Mouse (Mus musculus) spleen, adult 18-20 months (tissue): Measurements from ENCODE around the gene Rplp0.

Experiments used
- DNase-seq, 2 experiments: peaks; one replicate each; pipeline ENCODE4 v3.0.0; 2022; ENCODE audit warnings: mixed read lengths in 2 of 2

Gene Rplp0

DNA sequence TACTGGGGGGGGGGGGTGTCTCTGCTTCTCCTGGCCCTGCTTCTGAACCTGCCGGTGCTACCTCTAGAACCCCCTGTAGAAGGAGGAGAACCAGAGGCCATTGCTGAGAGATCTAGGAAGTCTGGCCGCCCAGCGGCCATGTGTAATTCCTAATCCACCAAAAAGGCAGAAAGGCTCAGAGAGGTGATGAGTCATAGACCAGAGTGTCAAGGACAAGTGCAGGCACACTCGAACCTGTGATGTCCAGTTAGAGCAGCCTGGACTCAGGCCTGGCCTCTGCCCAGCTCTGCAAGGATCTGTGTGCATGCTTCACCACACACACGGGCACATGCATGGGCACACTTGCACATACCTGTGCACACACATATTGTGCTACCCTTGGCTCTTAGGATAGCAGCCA, 31.1 kb upstream of the Rplp0 start:
- DNase-seq, result no peak

DNA sequence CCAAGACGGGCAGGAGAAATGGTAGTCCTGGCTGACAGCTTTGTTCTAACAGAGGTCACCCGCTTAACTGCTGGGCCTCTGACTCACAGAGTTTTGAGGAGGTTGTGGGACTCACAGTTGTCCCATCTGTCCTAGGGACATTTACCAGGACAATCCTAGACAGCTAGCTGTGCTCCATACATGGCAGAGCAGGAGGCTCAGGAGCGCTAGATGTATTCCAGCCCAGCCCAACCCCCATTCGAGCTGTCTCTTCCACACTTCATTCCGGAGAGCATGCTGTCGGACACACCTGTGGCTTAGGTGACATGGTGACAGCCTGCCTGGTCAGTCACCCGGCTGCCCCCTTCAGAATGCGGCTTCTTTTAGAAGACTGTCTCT, 29.9 kb upstream of the Rplp0 start:
- no peak for DNase-seq

DNA sequence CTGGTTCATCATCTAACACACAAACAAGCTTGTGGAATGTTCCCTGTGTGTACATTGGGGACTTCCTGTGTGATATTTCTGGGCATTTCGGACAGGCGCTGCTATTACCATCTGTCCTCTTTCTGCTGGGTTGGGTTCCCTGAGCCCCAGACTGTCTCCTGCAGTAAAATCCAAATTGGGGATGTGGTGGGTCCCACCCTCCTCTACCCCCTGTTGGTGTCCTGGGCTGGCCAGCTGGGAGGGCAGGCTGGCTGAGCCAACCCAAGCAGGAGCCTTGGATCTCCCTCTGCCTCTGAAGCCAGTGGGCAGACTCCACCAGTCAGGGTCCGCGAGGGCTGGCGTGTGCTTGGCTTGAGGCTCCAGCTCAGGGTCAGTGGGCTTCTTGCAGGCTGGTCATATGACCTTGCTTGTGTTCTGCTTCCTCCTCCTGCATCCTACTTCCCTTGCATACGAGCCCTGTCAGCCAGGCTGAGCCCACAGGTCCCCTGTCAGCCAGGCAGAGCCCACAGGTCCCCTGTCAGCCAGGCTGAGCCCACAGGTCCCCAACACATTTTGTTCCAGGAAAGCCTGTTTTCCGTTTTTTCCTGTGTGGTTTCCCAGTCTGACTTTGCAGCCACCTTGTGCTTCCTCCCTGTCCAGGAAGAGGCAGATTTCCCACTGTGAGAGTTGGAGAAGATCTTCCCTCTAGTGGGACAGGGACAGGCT, 29.4 kb upstream of the Rplp0 start:
- DNase-seq, result no peak

DNA sequence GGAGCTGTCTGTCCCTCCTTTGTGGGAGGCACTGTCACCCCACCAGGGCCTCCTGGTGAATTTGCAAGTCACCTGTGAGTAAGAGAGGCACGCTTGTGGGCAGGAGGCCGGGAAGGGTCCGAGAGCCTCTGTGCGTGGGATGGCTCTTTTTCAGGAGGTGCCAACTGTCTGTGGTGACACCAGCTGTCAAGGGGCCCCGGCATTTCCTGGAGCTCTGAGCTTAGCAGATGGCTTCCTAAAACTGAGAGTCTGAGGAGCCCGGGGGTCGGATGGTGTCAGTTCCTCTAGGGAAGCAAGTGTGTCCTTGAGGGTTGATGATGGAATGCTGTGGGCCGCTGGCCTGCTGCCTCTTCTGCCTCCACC, 28.8 kb upstream of the Rplp0 start:
- DNase-seq, result no peak

DNA sequence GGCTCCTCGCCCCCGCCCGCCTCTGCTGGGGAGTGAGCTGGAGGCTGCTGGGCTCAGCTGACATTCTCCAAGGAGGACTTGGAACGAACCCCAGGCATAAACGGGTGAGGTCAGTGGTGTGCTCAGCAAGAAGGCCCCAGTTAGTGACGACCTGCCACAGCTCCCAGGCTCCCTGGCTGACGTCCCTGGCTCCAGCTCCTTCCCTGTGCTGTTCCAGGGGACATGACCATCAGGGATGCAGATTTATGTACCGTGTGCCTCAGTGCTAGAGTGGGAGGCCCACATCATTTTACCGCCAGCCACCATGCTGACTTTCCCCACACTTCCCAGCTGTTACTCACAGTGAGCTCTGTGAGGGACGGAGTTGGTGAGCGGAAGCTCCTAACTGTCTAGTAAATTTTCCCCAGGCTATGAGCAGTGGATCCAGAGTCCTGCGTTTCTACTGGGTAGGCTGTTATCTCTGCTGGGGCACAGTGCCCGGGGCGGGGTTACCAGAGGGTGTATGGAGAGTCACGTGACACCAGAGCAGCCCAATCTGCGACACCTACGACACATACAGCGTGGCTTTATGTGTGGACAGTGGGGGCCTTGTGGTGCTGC, 27.5 kb upstream of the Rplp0 start:
- DNase-seq, result no peak

DNA sequence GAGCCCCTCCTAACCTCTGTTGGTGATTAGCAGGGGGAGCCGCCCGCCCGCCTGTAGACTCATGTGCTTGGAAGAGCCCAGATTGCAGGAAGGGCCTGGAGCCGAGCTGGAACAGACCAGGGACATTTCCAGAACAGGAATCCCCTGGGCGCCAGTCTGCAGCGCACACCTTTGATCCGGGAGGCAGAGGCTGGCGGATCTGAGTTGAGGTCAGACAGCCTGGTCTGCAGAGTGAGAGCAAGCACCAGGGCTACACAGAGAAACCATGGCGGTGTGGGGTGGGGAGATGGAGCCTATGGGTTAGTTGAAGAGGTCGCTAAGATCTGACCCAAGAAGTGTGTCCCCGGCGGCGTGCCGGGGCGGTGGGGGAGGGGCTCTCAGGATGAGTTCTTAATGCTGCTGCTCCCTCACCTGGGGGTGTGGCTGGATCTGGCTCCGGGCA, 25.0 kb upstream of the Rplp0 start:
- DNase-seq, result no peak

DNA sequence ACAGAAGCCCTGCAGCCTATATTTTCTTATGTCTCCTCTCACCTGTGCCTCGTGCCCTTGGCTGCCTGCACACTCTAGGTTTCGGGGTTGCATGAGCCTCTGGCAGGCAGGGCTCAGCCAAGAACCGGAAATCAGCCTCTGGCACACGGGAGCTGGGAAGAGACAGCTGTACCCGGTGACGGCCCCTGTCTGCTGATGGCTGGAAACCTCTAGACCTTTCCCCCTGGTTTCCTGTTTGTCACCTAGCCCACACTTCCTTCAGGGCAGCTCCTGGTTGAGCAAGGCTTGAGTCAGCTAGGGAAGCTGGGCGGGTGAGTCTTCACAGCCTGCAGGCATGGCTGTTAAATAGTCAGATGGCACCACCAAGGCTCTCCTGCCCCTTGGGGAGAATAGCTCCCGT, 24.4 kb upstream of the Rplp0 start:
- no peak for DNase-seq

DNA sequence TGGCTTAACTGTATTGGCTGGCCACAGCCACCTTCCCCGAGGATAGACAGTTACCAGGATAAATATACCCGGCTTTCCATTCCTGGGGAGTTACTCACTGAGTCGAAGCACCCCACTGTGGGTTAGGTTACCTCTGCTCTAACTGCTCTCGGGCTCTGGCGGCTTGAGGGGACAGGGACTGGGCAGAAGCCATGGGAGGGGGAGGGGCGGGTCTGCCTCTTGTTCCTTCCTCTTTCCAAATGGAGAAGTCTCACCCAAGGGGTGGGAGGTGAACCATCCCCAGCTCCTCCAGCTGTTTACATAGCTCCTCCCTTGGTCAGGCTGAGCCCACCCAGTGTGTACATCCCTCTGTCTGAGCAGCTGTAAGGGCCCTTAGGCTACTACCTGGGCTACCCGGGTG, 23.6 kb upstream of the Rplp0 start:
- DNase-seq, result peak in 1 of 2 experiments; percentile 30

DNA sequence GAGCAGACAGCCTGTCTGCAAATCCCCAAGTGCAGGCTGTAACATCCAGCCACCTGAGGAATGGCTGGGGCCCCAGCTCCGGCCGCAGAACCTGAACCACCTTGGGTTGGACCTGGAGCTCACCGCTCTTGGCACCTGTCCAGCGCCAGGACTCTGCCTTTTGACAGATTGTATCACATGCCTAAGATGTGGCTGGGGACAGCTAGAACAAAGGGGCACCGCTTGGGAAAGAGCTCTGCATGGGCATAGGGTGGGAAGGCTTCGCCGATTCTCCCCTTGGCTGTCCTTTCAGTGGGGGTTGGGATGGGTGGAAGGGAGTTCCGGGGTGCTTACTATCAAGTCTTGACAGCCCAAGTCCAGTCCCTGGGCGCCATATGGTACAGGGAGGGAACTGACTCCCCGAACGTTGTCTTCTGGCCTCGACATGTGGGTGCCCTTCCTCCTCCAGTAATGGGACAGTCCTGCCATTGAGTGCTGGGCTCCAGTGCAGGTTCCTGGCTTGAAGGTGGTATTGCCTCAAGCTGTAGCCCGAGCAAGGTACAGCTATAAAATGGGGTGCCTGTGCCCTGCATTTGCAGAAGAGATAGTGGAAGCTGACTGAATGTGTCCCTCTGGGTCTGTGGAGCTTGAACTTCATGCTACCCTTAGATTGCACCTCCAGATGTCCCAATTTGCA, 21.1 kb upstream of the Rplp0 start:
- no peak for DNase-seq

DNA sequence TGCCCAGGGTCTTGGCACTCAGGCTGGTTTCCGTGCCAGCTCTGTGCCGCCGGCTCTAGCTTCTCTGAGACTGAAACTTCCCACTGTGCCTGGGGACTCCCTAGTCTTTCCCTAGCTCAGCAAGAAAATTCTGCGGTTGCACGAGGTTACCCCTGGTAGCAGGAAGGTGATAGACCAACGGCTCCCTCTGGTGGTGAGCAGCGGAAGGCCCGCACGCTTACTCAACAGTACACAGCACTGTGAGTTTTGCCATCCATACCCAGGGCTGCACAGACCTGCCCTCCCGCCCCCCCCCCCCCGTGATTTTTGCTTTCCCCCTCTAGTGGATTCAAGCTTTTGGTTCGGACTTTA, 20.6 kb upstream of the Rplp0 start:
- DNase-seq, result peak; percentile 80 to 92

DNA sequence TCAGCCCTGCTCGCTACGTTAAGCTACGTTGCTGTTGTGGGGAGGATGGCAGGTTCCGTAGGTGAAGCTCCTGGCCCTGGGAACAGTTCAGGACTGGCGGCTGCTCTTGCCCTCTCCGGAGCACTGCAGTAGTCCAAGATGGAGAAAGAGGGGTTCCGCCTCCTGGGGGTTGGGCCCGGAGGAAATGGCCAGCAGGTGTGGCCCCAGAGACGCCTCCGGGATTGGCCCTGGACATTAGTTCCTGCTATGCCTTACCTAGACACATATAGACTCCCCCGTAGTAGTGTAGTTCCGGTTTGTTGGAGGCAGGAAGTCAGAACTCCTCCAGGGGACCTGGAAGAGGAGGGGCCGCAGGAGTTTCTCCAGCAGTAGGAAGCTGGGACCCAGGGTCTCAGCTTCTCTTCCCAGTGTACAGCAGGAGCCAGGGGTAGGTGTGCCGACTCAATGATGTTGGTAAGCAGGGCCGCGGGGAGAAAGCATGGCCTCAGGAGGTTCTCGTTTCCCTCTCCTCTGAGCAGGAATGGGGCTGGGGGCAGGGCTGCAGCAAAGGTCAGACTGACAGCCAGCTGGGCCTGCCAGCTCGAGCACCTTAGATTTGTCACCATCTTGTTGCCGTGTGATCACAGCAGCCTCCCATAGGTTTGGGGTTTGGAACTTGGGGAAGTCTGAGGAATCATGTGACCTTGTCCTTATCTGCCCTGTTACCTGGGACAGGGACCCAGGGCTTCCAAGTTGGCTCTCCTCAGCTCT, 16.5 kb upstream of the Rplp0 start:
- no peak for DNase-seq

DNA sequence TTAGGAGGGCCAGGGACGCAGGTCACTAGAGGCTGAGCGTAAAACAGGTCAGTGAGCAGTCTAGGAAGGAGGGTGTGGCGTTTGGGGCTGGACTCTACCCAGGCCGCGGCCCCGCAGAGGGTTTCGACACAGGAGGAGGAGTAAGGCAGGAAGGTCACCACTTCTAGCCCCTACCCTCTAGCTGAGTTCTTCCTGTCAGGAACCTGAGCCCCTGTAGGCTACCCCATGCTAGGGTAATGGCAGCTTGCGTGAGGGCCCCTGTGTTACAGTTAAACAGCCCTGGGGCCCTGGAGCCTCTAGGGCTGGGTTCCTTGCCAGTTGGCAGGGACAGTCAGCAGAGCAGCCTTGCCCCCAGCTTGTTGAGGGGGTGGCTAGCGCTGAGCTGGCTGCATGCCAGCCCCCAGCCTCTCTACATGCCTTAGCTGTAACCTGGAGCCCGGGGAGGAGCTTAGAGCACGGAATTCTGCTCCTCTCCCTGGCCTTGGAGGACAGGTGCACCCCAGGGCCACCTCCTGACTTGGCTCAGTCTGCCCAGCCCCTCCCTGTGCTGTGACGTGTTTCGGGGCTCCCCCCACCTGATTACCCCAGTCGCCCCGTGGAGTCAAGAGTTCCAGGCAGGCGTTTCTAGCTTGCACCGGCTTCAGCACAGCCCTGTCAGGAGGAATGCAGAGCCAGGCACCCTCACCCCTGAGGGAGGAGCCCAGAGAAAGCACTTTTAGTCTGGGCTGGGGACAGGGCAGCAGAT, 15.6 kb upstream of the Rplp0 start:
- no peak for DNase-seq

DNA sequence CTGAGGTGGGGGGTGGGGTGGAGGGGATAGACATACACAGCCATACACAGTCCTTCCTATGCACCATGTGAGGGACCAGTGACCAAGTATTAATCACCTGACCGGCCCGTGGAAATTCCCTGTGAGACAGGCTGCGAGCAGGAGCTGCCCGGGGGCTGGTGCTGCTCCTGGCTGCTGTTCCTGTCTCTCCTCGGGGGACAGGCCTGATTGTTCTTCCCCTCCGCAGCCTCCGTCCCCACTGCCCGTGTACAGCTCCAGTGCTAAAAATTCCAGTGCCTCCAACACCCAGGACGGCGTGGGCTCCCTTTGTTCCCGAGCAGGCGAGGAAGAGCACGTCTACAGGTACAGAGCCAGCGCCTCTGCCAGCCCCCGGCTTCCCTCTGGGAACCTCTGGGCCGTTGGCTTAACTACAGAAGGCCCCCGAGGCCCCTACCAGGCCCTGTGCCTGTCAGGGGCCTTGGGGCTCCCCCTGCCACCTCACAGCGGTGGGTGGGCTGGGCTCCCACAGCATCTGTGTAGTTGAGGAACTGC, 14.5 kb upstream of the Rplp0 start:
- DNase-seq, result no peak

DNA sequence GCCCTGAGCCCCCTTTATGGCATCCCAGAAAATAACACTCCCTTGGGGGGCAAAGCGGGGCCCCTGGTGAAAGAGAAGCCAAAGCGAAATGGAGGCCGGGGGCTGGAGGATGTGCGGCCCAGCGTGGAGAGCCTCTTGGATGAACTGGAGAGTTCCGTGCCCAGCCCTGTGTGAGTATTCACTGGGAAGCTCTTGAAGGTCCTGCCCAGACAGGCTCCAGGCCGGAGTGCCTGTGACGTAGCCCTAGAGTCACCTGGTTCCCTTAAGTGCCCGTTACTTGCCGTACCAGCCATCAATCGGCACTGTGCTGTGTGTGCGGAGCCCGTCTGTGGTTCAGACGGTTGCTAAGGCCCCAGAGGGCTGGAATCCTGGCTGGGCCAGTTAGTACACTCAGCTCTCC, 13.6 kb upstream of the Rplp0 start:
- DNase-seq, result no peak

DNA sequence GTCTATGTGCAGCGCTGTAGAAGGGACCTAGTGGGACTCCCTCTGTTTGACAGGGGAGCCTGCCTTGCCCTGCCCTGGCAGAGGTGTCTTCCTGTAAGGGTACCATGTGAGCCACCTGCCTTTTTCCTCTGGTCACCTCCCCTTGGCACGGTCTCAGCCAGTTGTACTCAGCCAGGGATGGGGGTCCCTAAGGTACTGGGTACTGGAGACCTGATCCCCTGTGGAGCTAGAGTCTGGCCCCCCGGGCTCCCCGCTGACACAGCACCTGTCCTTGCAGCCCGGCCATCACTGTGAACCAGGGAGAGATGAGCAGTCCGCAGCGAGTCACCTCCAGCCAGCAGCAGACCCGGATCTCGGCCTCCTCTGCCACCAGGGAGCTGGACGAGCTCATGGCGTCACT, 12.7 kb upstream of the Rplp0 start:
- no peak for DNase-seq

DNA sequence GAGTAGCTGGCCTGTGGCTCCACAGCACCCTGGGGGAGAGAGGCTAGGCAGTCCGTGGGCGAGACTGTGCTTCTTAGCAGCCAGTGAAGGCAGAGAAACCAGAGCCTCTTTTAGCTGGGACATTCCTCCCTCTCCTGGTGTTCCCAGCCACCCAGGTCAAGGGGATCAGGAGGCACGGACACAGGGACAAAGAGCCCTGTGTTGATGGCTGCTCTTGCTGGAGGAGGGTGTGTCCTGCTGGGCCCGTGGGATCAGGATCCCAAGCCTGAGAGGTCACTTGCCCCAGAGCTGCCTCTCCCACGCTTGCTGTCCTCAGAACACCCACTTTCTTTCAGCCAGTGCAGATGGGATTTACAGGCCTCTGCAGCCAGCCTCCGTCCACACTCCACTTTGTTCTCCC, 12.3 kb upstream of the Rplp0 start:
- no peak for DNase-seq

DNA sequence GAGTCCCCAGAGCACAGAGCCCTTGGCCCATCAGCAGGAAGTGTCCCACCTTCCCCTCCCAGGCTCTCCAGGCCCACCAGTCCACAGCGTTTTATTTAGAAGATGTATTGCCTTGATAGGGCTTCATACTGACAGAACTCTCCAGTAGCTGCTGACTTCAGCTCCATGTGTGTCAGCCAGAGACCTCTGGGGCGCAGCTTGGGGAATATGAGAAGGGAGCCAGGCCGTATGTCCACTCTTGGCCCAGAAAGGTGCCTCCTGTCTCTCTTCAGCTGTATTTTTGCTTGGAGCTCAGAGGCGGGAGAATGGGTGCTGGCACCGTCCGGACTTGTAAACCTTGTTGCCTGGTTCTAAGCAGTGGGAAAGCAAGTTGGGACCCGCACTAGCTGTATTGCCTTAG, 11.8 kb upstream of the Rplp0 start:
- DNase-seq, result no peak

DNA sequence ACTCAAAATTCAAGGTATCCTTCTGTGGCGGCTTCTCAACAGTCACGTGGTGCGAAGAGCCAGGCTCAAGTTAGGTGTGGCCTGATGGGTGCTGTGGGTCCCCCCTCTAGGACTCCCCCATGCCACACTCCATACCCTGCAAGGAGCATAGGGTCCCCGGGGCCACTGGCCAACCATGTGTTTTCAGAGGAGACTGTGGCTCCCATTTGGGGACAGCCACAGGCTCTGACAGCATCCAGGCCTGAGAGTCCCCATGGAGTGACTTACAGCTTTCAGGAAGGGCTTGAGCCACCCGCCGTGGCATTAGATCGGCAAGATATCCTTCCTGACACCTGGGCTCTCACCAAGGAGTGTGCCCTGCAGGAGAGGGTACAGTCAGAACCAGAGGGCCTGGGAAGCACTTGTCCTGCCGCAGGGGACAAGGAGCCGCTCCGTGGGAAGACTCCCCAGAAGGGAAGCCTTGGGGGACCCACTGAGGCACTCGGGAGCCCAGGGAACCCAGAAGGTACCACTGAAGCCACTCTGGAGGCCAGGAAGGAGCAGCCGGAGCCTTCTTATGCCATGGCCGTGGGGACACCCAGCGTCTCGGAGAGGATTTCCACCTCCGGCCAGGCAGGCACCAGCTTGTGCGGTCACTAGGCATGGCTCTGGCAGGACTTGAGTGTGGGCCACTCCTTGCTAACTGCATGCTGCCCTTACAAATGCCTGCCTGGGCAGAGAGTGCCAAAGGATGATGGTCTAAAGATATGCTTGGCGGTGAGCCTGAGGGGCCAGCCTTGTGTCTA, 10.6 kb upstream of the Rplp0 start:
- no peak for DNase-seq

DNA sequence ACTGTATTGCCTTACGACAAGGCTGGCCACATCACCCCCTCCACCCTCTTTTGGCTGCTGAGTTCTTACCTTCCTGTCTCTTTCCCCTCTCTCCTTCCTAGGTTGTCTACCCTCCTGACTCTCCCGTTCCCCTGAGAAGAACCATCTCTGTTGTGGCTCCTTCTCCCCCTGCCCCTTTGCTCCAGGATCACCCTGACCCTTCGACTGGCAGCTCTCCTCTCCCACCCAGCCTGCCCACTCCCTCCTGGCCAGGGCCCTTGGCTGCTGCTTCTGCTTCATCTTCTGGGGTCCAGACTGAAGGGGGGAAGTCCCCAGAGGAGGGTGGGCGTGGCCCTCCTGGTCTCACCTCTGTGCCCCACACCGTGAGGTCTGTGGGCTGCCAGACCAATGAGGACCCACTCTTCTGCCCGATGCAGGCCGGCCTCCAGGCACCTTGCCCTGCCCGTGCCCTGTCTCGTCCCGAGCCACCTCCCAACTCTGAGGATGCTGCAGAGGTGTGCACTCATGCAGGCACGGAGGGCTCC, 8.7 kb upstream of the Rplp0 start:
- DNase-seq, result no peak

DNA sequence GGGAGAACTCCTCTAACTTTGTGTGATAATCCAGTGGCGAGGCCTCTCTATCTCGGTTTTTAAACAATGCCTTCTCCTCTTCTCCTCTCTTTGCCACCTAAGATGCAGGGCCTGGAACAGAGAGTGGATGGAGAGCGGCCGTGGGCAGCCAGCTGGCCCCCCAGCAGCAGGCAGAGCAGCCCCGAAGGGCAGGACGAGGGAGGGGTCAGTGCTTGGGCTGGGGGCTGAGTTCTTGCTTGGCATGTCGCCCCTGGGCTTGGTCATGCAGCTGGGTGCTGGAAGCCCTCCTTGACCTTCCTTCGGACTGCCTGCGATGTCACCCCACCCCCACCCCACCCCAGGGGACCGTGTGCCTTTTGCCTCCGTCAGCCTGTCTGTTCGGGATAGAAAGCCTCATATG, 7.9 kb upstream of the Rplp0 start:
- DNase-seq, result no peak

DNA sequence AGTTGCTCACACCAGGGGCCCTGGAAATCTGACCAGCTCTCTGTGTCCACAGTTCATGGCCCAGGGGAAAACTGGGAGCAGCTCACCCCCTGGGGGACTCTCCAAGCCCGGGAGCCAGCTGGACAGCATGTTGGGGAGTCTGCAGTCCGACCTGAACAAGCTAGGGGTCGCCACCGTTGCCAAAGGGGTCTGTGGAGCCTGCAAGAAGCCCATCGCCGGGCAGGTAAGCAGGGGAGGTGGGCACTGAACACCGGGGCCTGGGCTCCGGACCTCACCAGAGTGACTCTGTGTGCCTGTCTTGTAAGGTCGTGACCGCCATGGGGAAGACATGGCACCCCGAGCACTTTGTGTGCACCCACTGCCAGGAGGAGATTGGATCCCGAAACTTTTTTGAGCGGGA, 7.5 kb upstream of the Rplp0 start:
- DNase-seq, result no peak
